Mouse (Mus musculus) cerebellum, adult 2 months (tissue): ENCODE results near the gene Tcap. TPM values are rescaled to one million over a fixed set of nuclear protein-coding genes. Genes with fewer than 3 reads are reported as not detected.

ENCODE experiments used
- DNase-seq, 2 experiments: peaks; one replicate each; pipeline ENCODE4 v3.0.0; 2021
- H3K27ac ChIP-seq: fragments of 200-500 bp; 2 replicates; pipeline ENCODE4 v1.5.1; 2012; ENCODE audit warnings: low read length, control low read depth, inconsistent platforms; ENCODE audit not compliant: insufficient read depth
- H3K27me3 ChIP-seq: fragments of 200-500 bp; 2 replicates; pipeline ENCODE4 v1.6.1; 2012; ENCODE audit warnings: inconsistent platforms, mild to moderate bottlenecking, low read length, moderate library complexity; ENCODE audit not compliant: control insufficient read depth, insufficient read depth
- H3K4me1 ChIP-seq: fragments of 200-500 bp; 2 replicates; pipeline ENCODE4 v1.6.1; 2011; ENCODE audit warnings: low read length; ENCODE audit not compliant: control insufficient read depth, insufficient read depth
- H3K4me3 ChIP-seq: fragments of 200-500 bp; replicated peaks from 2 replicates; pipeline ENCODE3; 2011; ENCODE audit warnings: mild to moderate bottlenecking, low read depth, low read length, control low read depth; ENCODE audit not compliant: insufficient read depth
- CTCF ChIP-seq: fragments of 200-500 bp; IDR thresholded peaks from 2 replicates; pipeline ENCODE4 v1.5.1; 2011; ENCODE audit warnings: low read depth, mild to moderate bottlenecking, control low read depth, low read length, moderate library complexity, borderline replicate concordance; ENCODE audit not compliant: insufficient read depth
- POLR2A ChIP-seq: fragments of 200-500 bp; IDR thresholded peaks from 2 replicates; pipeline ENCODE4 v1.6.1; 2011; ENCODE audit warnings: low read length, control low read depth, borderline replicate concordance; ENCODE audit not compliant: insufficient read depth
- WGBS: fragments of 180-500 bp; shearing (Covaris S2); methylation state at CpG from one replicate; pipeline ENCODE4 v1.1.7; 2018; 5-methylcytosine and 5-hydroxymethylcytosine counted together
- polyA plus RNA-seq: library from polyadenylated mRNA; depleted of rRNA; stranded (reverse); fragments of >200 nt; gene quantifications from 2 replicates; pipeline ENCODE4 v1.2.3, GENCODE M21; 2012

Tcap gene
- polyA plus RNA-seq, 1 experiment = 0.95 TPM

- H3K4me1 ChIP-seq = peaks cover 34% of the 10 kb centered on the region
- no peak overlapping the region for H3K4me3 ChIP-seq
- no peak overlapping the region for H3K27ac ChIP-seq
- TF ChIP-seq CTCF (no peak), POLR2A (no peak)
- WGBS = 67% methylated on average over 14 of the region's 14 CpGs
- no peaks in the 10 kb centered on the region for H3K27me3 ChIP-seq
- no peak for DNase-seq
These were observed 3.5 kb downstream of the Tcap start for GRCm38 (mm10) chr11:98387056-98387577.

DNA sequence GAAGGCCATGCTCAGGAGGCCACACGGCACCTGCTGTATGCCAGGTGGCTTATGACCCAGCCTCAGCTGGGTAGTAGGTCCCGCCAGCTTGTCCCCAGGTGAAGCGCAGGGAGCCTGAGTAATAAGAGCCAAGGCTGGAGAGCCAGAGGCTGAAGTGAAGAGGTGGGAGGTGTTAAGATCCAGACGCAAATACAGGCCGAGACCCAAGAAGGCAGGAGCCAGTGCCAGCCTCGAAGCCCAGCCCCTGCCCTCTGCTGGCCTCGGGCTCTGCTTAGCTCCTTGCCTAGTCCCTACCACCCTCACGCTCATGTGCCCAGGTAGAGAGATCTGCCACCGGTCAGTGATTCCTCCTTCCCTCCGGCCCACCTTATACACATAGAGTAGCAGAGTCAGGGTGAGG is 4.7 kb downstream of the Tcap start:
- TF ChIP-seq CTCF (no peak), POLR2A (no peak)
- Histone ChIP-seq H3K27me3 (no peaks in the 10 kb centered on the region), H3K4me1 (peaks cover 29% of the 10 kb centered on the region), H3K27ac (no peak overlapping the region), H3K4me3 (no peak overlapping the region)
- 57% methylated on average over 10 of the region's 10 CpGs for WGBS
- no peak for DNase-seq

GRCm38 (mm10) chr11:98389221-98389780 is 5.7 kb downstream of the Tcap start:
- no peak overlapping the region for H3K4me3 ChIP-seq
- peaks cover 23% of the 10 kb centered on the region for H3K4me1 ChIP-seq
- 35% methylated on average over 9 of the region's 9 CpGs for WGBS
- H3K27ac ChIP-seq = no peak overlapping the region
- no peaks in the 10 kb centered on the region for H3K27me3 ChIP-seq
- peak; percentile 52 to 62 for DNase-seq
- TF ChIP-seq CTCF = peak; percentile 71
- TF ChIP-seq POLR2A = no peak

DNA sequence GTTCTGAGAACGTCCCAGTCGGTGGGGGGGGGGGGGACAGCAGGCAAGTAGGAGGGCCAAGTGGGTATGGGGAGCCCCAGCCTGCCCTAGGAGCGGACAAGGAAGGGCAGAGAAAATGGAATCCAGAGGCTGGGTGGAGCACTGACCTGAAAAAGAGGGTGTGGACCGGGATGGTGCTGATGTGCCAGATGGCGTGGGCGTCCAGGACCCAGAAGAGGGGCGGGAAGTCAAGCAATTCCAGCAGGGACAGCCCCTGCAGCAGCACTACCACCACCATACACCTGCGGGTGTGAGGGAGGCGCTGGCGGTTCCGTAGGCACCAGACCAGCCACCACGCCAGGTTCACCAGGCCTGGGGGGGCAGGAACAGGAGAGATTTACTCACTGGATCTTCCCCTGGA is 6.5 kb downstream of the Tcap start:
- H3K27me3 ChIP-seq = no peaks in the 10 kb centered on the region
- 73% methylated on average over 12 of the region's 12 CpGs for WGBS
- H3K4me3 ChIP-seq = no peak overlapping the region
- TF ChIP-seq POLR2A (no peak), CTCF (no peak)
- DNase-seq = no peak
- no peak overlapping the region for H3K27ac ChIP-seq
- H3K4me1 ChIP-seq = peaks cover 15% of the 10 kb centered on the region

- no peak for DNase-seq
- Histone ChIP-seq H3K4me1 (peaks cover 8% of the 10 kb centered on the region), H3K27me3 (no peaks in the 10 kb centered on the region), H3K4me3 (no peak overlapping the region), H3K27ac (no peak overlapping the region)
- 36% methylated on average over 8 of the region's 8 CpGs for WGBS
- TF ChIP-seq POLR2A = no peak
- TF ChIP-seq CTCF = no peak
These were observed 8.4 kb downstream of the Tcap start for GRCm38 (mm10) chr11:98392034-98392433.

GRCm38 (mm10) chr11:98392645-98393044 is 9.0 kb downstream of the Tcap start:
- no peak for DNase-seq
- no peaks in the 10 kb centered on the region for H3K27me3 ChIP-seq
- H3K4me1 ChIP-seq = peaks cover 8% of the 10 kb centered on the region
- TF ChIP-seq CTCF (no peak), POLR2A (no peak)
- no peak overlapping the region for H3K4me3 ChIP-seq
- no peak overlapping the region for H3K27ac ChIP-seq
- 84% methylated on average over 4 of the region's 4 CpGs for WGBS

DNA sequence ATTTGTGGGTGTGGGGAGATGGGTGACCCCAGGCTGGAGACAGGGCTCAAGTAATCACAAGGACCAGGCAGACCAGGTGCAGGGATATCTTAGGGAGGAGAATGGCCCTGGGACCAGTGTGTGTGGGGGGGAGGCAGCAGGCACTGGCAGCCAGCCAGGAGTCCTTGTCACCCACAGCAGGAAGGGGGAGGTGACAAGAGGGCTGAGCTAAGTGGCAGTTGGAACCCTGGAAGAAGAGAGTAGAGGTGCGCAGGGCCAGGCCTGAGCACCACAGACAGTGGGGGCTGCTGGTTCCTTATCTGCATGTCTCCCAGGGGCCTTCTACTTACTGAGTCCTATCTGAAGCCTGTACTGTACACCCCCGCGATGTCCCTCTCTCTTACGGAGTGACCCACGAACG is 9.7 kb downstream of the Tcap start:
- Histone ChIP-seq H3K4me1 (peaks cover 4% of the 10 kb centered on the region), H3K4me3 (no peak overlapping the region), H3K27ac (no peak overlapping the region), H3K27me3 (no peaks in the 10 kb centered on the region)
- no peak for TF ChIP-seq POLR2A
- no peak for TF ChIP-seq CTCF
- DNase-seq = peak in 1 of 2 experiments; percentile 12
- 73% methylated on average over 6 of the region's 6 CpGs for WGBS

DNA sequence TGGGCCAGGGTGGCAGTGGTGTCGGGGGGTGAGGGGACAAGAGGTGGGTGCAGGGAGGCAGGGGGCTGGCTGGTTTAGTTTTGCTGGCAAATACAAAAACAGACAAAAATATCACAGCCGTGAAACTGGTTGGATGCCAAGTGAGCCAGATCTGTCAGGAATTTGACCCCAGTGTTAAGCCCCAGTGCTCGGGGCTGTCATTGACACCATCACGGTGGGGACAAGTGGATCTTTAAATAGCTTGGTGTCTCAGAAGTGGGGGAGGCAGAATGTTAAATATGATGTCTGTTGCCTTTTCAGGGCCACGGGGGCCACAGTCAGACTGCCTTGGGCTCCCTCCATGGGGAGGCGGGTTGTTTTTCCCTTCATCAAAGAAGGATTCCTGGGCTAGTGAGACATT is 10.7 kb downstream of the Tcap start:
- WGBS = 36% methylated on average over 6 of the region's 6 CpGs
- Histone ChIP-seq H3K4me1 (no peaks in the 10 kb centered on the region), H3K27ac (no peak overlapping the region), H3K27me3 (no peaks in the 10 kb centered on the region), H3K4me3 (no peak overlapping the region)
- TF ChIP-seq POLR2A (no peak), CTCF (no peak)
- no peak for DNase-seq
